Mouse (Mus musculus) embryo, embryonic 11.5 days (tissue): ENCODE data around the gene Cysltr1.

Source experiments
- DNase-seq: peaks from one replicate; pipeline ENCODE4 v3.0.0-alpha.2; 2012; ENCODE audit warnings: low read depth, low spot score

The Cysltr1 gene

DNA sequence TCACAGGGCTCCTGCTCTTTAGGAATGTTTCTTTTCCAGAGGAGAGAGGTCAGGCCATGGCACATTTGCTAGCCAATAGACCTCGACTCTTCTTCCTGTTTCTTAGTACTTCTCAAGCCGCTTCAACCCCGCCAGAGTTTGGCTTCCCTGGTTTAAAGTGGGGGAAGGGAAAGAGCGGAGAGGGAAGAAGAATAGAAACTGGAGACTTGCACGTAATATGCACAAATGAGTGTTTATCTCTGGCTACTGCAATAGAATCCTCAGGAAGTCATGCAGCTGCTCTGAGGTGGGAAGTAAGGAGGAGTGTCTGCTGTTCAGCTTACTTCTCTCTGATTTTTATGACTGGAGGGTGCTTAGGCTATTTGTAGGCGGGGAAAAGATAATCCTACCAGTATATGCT is at the start of gene Cysltr1:
TSS of gene Cysltr1 (minus strand) at position 294 of the 400 bp plus-strand sequence.
- no peak for DNase-seq

DNA sequence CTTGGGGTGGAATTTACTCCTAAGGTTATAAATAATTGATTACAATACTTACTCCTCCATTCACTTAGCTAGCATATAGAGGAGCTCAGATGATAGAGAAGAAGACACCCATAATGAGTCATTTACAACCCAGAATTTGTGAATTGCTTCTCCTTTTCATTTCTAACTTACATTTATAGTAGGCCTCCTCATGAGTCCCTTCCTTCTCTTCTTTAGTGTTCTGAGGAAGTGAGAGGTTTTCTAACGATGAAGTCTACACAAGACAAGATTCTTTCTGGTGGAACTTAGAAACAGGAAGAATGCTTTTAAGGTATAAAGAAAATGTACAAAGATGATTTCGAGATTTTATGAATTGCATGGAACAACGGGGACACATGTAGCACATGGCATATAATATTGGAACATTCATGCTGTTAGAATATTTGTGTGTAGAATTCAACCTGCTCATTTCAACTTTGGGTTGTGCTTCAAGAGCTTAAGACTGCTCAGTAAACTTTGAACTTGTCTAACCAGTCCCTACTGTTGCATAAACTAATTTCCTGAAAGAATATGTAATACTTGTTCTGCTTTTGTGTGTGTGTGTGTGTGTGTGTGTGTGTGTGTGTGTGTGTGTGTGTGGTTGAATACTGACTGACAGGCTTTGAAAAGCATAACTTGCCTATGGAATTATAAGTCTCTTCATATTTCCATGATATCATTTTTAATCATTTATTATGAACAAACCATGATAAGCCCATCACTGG is 31.5 kb upstream of the Cysltr1 start:
- no peak for DNase-seq

DNA sequence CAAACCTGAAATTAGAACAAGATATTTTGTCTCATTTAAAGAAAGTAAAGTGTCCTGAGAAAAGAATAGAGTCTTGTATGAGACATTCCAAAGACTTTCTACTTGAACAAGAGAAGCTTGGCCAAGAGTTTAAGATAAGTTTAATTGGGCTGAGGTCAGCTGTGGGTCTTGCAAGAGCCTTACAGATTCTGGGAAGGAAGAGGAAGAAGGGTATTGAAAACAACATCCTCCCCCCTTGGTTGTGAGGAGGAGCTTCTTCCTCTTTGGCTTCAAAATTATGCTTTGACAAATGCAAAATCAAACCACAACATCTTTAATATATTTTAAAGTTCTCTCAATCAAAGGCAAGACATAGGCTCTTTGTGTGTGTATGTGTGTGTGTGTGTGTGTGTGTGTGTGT is 30.1 kb upstream of the Cysltr1 start:
- DNase-seq, result no peak

DNA sequence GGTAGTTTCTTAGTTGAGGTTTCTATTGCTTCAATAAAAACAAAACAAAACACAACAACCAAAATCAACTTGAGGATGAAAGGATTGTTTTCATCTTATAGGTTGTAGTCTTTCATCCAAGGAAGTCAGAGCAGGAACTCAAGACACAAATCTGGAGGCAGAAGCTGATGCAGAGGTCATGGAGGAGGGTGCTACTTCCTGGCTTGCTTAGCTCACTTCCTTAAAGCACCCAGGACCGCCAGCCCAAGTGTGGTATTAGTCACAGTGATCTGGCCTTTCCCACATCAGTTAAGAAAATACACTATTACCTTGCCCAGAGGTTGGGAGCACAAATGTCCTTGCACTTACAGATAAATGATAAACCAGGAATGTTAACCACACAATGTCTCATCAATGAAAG is 25.0 kb upstream of the Cysltr1 start:
- DNase-seq, result no peak

DNA sequence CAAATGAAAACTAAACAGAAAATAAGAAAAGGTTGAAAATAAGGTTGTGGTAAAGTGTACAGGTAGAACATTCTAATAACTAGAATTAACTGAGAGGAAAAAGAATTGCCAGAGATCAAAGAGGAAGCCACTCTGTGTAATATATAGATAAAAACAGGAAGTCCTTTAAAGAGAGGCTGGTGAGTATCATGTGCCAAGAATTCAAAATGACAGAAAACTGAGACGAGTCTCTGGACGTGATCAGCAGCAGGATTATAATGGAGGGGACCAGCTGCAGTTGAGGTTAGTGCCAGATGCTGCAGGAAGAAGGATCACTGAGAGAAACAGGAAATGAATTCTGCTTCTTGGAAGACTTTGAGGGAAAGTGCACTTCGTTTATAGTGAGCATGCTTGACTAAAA is 20.2 kb upstream of the Cysltr1 start:
- no peak for DNase-seq

DNA sequence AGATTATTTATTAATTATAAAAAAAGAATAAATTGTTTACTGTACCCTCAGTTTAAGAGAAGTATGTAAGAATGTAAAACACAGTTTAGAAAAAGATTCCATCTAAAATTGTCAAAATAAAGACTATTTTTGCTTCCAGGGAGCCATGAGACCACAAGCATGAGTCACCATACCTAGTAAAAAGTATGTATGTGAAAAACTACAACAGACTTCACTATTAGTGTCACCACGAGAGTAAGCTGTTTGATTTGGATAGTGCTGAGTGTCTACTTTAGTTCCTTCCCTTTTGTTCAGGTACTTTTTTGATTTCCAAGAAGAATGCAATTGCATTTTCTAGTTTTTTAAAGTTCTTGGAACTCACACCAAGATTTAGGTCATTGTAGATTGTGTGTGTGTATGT is 19.0 kb upstream of the Cysltr1 start:
- no peak for DNase-seq

DNA sequence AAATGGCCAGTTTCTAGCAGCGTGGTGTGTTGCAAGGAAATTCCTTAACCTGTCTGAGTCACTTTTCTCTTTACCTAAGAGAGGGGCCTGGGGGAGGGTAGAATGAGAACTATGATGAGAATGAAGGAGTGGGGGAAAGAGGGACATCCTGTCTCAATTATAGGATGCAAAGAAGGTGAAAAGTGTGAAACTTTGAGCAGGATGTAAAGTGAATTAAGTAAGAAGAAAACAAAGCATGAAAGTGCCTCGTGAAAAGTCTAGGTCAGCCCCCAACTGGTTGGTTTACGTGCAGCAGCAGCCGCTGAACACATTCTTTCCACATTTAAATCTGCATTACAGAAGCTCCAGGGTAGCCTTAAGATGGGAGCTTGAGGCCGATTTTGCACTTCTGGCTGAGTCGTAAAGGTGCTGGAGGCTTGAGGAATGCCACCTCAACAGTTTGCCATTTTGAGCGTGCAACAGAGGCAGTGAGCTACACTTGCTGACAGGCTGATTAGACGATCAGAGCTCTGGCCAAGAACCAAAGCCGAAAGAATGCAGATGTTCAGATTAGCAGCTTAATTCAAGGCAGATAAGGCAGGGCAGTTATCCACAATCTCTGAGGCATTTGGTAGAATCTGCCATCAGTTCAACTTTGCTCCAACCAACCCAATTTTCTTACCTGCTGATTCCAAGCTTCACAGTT is 763 bp downstream of the Cysltr1 start:
- DNase-seq, result no peak

DNA sequence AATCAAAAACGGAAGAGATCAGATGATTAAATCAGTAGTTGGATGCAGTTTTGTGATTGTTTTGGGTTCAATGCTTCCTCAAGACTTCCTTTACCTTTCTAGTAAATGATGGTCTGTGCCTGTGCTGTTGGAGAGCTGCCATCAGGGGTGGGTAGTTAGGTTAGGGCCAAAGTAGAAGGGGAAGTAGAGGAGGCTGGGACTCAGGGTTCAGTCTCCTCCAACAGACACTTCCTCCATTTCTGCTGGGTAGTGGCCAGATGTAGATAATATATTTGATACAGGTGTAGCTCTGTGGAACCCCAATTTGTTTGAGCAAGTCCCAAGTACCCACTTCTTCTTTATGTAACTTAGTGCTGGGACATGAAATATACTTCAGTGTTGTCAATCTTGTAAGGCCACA is 7.6 kb downstream of the Cysltr1 start:
- DNase-seq, result no peak

DNA sequence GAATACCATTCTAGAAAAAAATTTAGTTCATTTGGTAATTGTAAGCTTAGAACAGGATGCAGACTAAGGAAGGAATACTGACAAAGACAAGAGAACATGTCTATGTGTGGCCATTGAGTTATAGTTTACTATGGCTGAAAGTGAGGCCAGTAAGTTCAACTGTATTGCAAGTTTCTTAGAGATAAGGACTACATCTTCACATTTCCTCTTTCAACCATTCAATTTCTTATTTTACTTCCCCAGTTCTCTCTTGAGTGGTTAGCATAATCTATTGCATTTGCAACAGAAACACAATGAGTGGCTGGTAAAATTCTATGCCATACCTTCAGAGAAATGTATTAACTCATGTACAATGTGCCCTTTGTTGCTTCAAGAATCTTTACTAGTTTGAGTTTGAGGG is 9.6 kb downstream of the Cysltr1 start:
- no peak for DNase-seq

DNA sequence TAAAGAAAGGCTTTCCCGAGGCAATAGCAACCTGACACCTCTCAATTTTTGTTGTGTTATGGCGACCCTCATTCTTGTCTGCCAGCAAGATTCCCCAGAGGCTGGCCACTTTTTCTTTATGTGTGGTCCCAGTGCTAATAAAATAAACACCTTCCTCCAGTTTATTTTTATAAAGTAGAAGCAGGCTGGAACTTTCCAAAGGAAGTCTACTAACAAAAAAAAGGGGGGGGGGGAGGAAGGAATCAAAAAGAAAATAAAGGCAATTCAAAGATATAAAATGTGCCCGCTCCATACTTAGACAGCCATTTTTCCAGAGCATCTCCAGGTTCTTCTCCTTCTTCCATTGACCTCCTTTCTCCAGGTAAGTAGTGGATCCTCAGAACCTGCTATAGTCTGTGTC is 20.6 kb downstream of the Cysltr1 start, which contains the start of gene Gm5127:
TSS of gene Gm5127 (plus strand) at position 301 of the 400 bp plus-strand sequence.
- DNase-seq, result no peak

DNA sequence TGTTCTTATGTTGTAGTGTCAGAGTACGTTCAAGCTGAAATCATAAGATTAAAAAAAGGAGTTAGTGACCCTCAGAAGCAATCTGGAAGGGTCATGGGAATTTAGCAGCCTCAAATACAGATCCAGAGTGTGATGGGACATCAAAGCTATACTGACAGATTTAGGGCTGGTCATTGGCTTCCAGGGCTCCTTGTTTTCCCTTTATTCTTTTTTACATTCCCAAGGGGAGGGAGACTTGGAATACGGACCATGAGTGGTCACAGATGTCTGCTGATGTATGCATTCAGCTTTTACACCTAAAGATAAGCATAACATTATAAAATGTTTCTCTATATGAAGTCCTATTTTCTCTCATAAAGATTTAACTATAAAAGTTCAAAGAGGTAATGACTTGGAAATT is 21.3 kb downstream of the Cysltr1 start:
- no peak for DNase-seq

DNA sequence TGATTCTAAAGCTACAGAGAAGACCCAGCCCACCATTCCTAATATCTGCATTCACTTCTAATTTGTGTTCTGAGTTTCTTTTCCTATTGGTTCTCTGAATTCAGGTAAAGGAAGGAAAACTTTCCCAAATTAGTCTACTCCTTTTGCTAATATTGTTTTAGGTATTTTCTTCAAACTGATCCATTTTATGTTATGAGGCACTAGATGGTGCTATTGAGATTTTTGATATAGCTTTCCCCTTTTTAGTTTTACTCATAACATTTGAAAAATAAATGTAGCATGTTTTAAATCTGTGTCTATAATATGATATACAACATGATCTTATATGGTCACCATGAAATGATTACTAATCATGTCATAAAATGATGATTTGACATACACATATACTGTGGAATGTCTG is 23.1 kb downstream of the Cysltr1 start:
- DNase-seq, result no peak

DNA sequence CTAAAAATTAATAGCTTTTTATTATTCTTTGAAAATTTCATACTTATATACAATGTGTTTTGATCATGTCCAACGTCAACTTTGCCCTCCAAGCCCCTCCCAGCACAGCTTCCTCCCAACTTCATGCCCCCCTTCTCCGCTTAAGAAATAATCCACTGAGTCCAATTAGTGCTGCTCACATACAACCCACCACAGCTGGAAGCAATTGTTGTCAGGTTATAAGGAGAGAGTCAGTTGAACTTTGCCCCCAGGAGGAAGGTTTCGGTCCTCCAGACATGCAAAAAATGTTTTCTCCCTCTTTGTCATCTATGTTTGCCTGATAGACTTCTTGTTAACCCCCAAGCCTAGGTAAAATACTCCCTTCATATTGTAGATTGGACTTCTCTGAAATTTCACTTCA is 24.5 kb downstream of the Cysltr1 start:
- no peak for DNase-seq

DNA sequence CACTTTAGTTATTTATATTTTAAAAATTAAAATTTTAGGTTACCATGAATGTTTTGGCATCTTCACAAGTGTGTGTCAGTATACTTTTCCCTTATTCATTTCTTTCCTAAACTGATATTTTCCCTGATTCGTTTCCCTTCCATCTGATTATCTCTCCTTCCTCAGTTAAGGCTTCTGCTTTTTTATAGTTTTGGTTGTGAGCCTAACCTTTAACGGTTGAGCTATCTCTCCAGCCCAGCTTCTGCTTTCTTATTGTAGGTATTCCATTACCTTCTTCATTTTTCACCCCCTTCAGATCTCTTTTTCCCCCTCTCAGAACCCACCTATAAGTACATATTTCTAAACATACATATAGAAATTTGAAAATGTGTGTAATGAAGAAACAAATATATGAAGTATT is 48.0 kb downstream of the Cysltr1 start:
- no peak for DNase-seq

DNA sequence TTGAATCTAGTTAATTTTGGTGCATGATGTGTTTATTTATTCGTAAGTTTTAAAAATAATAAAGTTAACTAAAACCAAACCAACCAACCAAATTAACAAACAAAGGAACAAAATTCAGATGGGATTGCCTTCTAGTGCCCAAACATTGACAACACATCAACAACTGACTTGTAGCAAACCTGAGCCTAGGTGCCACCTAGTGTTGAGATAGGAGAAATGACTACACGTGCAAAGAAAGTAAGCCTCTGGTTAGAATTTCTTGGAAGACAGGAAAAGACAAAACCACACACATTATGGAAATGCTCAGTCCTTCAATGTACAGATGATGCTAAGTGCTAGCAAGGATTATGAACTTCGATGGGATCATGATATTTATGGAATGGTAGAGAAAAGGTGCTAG is 67.1 kb downstream of the Cysltr1 start:
- DNase-seq, result no peak
